Mouse (Mus musculus): ENCODE data around the gene H2al1a. TPM values are rescaled to one million over a fixed set of nuclear protein-coding genes. Genes with fewer than 3 reads are reported as not detected.

Gene H2al1a
- polyA plus RNA-seq (2017; shearing (Covaris generic)): not detected

GRCm38 (mm10) chrX:11298957-11299356 is at the start of gene H2al1a:
Gene H2al1a (plus strand): TSS chrX:11299257.

GRCm38 (mm10) chrX:11302132-11302531 is 3.1 kb downstream of the H2al1a start, which contains the start of gene H2al1b:
Gene H2al1b (plus strand): TSS chrX:11302432.

GRCm38 (mm10) chrX:11305355-11305754 is 6.3 kb downstream of the H2al1a start, which contains the start of gene H2al1c:
Gene H2al1c (plus strand): TSS chrX:11305655.

GRCm38 (mm10) chrX:11308524-11308923 is 9.5 kb downstream of the H2al1a start, which contains the start of gene H2al1d:
Gene H2al1d (plus strand): TSS chrX:11308824.

GRCm38 (mm10) chrX:11311634-11312033 is 12.6 kb downstream of the H2al1a start, which contains the start of gene H2al1e:
Gene H2al1e (plus strand): TSS chrX:11311934.

DNA sequence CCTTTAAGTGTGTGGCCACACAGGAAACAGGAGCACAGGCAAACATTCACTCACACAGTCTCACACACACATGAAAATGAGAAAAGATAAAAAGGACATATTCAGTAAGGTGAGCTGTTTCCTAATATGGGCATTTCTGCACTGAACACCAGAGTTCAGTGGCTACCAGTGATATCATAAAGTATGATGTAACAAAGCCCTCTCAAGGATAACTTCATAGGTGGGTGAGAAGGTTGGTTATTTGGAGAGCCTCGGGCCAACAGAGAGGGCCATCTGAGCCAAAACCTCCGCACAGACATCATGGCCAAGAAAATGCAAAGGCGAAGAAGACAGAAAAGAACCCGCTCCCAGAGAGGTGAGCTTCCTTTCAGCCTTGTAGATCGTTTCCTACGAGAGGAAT is 15.8 kb downstream of the H2al1a start, which contains the start of gene H2al1f:
Gene H2al1f, plus strand, starts transcription at position 301 of the 400 bp plus-strand sequence.

DNA sequence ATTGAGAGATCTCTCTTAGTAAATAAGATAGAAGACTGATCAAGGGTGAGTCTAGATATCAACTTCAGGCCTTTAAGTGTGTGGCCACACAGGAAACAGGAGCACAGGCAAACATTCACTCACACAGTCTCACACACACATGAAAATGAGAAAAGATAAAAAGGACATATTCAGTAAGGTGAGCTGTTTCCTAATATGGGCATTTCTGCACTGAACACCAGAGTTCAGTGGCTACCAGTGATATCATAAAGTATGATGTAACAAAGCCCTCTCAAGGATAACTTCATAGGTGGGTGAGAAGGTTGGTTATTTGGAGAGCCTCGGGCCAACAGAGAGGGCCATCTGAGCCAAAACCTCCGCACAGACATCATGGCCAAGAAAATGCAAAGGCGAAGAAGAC is 18.9 kb downstream of the H2al1a start, which contains the start of gene H2al1g:
Gene H2al1g, plus strand, starts transcription at position 301 of the 400 bp plus-strand sequence.

GRCm38 (mm10) chrX:11321192-11321591 is 22.1 kb downstream of the H2al1a start, which contains the start of gene H2al1h:
Gene H2al1h (plus strand): TSS chrX:11321492.

DNA sequence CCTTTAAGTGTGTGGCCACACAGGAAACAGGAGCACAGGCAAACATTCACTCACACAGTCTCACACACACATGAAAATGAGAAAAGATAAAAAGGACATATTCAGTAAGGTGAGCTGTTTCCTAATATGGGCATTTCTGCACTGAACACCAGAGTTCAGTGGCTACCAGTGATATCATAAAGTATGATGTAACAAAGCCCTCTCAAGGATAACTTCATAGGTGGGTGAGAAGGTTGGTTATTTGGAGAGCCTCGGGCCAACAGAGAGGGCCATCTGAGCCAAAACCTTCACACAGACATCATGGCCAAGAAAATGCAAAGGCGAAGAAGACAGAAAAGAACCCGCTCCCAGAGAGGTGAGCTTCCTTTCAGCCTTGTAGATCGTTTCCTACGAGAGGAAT is 25.3 kb downstream of the H2al1a start, which contains the start of gene H2al1i:
Gene H2al1i, plus strand, starts transcription at position 301 of the 400 bp plus-strand sequence.

DNA sequence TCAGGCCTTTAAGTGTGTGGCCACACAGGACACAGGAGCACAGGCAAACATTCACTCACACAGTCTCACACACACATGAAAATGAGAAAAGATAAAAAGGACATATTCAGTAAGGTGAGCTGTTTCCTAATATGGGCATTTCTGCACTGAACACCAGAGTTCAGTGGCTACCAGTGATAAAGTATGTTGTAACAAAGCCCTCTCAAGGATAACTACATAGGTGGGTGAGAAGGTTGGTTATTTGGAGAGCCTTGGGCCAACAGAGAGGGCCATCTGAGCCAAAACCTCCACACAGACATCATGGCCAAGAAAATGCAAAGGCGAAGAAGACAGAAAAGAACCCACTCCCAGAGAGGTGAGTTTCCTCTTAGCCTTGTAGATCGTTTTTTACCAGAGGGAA is 28.5 kb downstream of the H2al1a start, which contains the start of gene H2al1j:
Gene H2al1j, plus strand, starts transcription at position 301 of the 400 bp plus-strand sequence.

Other genes with a start within 250 kb of the H2al1a start
- not detected for gene H2al1b, start 3.2 kb downstream of the H2al1a start, polyA plus RNA-seq (2017; shearing (Covaris generic))
- not detected for gene H2al1c, start 6.4 kb downstream of the H2al1a start, polyA plus RNA-seq (2017; shearing (Covaris generic))
- not detected for gene H2al1d, start 9.6 kb downstream of the H2al1a start, polyA plus RNA-seq (2017; shearing (Covaris generic))
- gene H2al1e, start 12.7 kb downstream of the H2al1a start, polyA plus RNA-seq (2017; shearing (Covaris generic)): not detected
- gene H2al1f, start 15.9 kb downstream of the H2al1a start, polyA plus RNA-seq (2017; shearing (Covaris generic)): not detected
- not detected for gene H2al1g, start 19.0 kb downstream of the H2al1a start, polyA plus RNA-seq (2017; shearing (Covaris generic))
- not detected for gene H2al1h, start 22.2 kb downstream of the H2al1a start, polyA plus RNA-seq (2017; shearing (Covaris generic))
- not detected for gene H2al1i, start 25.4 kb downstream of the H2al1a start, polyA plus RNA-seq (2017; shearing (Covaris generic))
- not detected for gene H2al1j, start 28.6 kb downstream of the H2al1a start, polyA plus RNA-seq (2017; shearing (Covaris generic))

All from inflammation-experienced regulatory T-cells, adult 16 weeks (primary cell).